ENCODE assay signal across 9 mouse cellular contexts in the genomic region with DNA sequence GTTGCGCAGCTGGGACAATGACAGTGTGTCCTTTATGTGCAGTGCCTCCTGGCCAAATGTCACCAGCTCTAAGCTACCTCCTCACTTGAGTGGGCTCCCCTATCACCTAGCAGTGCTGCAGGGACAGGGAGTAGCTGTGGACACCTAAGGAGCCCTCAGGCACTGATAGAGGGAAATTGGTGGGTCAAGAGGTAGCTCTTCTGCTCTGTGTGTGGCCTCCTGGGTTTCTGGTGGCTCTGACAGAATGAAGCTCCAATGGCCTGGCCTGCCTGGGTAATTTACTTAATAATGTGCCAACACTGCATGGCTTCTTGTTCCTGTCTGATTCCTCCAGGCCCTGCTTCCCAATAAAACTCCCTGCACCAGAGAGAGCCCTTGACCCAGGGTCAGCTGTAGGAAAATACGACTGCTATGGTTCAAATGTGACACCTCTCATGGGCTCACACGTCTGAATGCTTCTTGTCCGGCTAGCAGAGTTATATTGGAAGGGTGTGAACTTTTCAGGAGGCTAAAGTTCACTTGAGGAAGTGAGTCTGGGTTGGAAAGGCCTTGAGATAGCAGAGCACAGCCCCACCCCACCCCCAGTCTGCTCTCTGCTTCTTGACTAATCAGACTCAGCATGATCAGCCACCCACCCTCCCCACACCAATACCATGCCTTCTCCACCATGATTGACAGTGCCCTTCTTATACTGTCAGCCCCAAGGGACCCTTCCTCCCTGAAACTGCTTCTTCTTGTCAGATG.
DNase-seq lines count a peak whose midpoint lies in the region; ATAC-seq and TF ChIP-seq lines count a peak whose summit lies in the region.
"Had no signal": no experiment of that assay in that cellular context is flagged by ENCODE, and none has a peak within 500 bp of the region (broad histone marks: within the 10 kb centered on the region; RNA-seq: fewer than 3 reads in every experiment).

No protein-coding gene starts in this region.

- TF ChIP-seq CTCF in liver, postnatal 0 days (IDR thresholded peaks at IDR 0.05; ENCODE audit: low read depth) = no peak
- no peak for TF ChIP-seq CTCF in small intestine, adult 2 months (IDR thresholded peaks at IDR 0.05; ENCODE audit: extremely low read depth, insufficient read length, insufficient replicate concordance, low read depth, low read length)

- no peaks in the 10 kb centered on the region for H3K9me3 ChIP-seq in forebrain, embryonic 10.5 days
- no peaks in the 10 kb centered on the region for H3K9me3 ChIP-seq in forebrain, embryonic 11.5 days (ENCODE audit: control insufficient read depth, low read length)
- no peaks in the 10 kb centered on the region for H3K9me3 ChIP-seq in liver, postnatal 0 days (ENCODE audit: low read length)
- H3K9me3 ChIP-seq: lung, embryonic 15.5 days had no signal

- H3K27me3 ChIP-seq in forebrain, embryonic 10.5 days (ENCODE audit: poor library complexity, severe bottlenecking) = peaks cover 92% of the 10 kb centered on the region
- peaks cover 2% of the 10 kb centered on the region; the same call in 1 of the 2 replicates for H3K27me3 ChIP-seq in forebrain, embryonic 11.5 days (ENCODE audit: control insufficient read depth, insufficient read depth, low read length)
- H3K27me3 ChIP-seq in liver, postnatal 0 days (ENCODE audit: insufficient read depth, low read length) = no peaks in the 10 kb centered on the region
- no peaks in the 10 kb centered on the region for H3K27me3 ChIP-seq in small intestine, adult 2 months (ENCODE audit: control insufficient read depth, insufficient read depth, low read length)
- H3K27me3 ChIP-seq: lung, embryonic 15.5 days had no signal

- DNase-seq in forebrain, embryonic 10.5 days (ENCODE audit: extremely low spot score, low spot score) = no peak
- no peak for DNase-seq in forebrain, embryonic 11.5 days (ENCODE audit: low spot score)
- DNase-seq in liver = peak; percentile 50
- DNase-seq in liver, postnatal 0 days = no peak
- DNase-seq in large intestine, adult 2 months (ENCODE audit: low read depth, low spot score) = peak; percentile 85
- DNase-seq in thymus, postnatal 0 days (ENCODE audit: low spot score) = no peak
- DNase-seq in spleen, adult 12 weeks (ENCODE audit: low spot score) = no peak

- TF ChIP-seq POLR2A in small intestine, adult 2 months (IDR thresholded peaks at IDR 0.05; ENCODE audit: low read depth, low read length) = no peak

- peaks cover 57% of the 10 kb centered on the region for H3K4me1 ChIP-seq in forebrain, embryonic 10.5 days
- H3K4me1 ChIP-seq in forebrain, embryonic 11.5 days (replicated peaks; ENCODE audit: control insufficient read depth, insufficient read depth, low read length) = peaks cover 20% of the 10 kb centered on the region
- peaks cover 25% of the 10 kb centered on the region for H3K4me1 ChIP-seq in liver, postnatal 0 days (ENCODE audit: insufficient read depth)
- peaks cover 38% of the 10 kb centered on the region for H3K4me1 ChIP-seq in small intestine, adult 2 months (ENCODE audit: control insufficient read depth, insufficient read depth, insufficient read length, low read length)

- H3K27ac ChIP-seq in forebrain, embryonic 10.5 days = peak overlapping the region; percentile 81
- H3K27ac ChIP-seq in forebrain, embryonic 11.5 days (ENCODE audit: low read depth, low read length) = no peak overlapping the region
- H3K27ac ChIP-seq in liver, postnatal 0 days (ENCODE audit: low read depth) = no peak overlapping the region
- peak overlapping the region; percentile 94 for H3K27ac ChIP-seq in small intestine, adult 2 months (ENCODE audit: insufficient read depth, low read depth, low read length)

- H3K9ac ChIP-seq in forebrain, embryonic 11.5 days (ENCODE audit: low read length) = no peak overlapping the region
- no peak overlapping the region for H3K9ac ChIP-seq in liver, postnatal 0 days (replicated peaks)
- H3K9ac ChIP-seq: lung, embryonic 15.5 days had no signal

- H3K4me2 ChIP-seq in forebrain, embryonic 11.5 days (ENCODE audit: low read depth, low read length, severe bottlenecking) = no peak overlapping the region
- no peak overlapping the region for H3K4me2 ChIP-seq in liver, postnatal 0 days (ENCODE audit: low read depth, low read length)

- ATAC-seq in forebrain, embryonic 11.5 days (replicated peaks; ENCODE audit: low FRiP score) = no peak
- no peak for ATAC-seq in liver, postnatal 0 days

- no peak overlapping the region for H3K4me3 ChIP-seq in forebrain, embryonic 10.5 days
- no peak overlapping the region for H3K4me3 ChIP-seq in forebrain, embryonic 11.5 days (ENCODE audit: low read depth, low read length)
- H3K4me3 ChIP-seq in liver, postnatal 0 days (ENCODE audit: low read depth, low read length) = no peak overlapping the region
- H3K4me3 ChIP-seq in small intestine, adult 2 months (ENCODE audit: low read depth, low read length) = no peak overlapping the region
- H3K4me3 ChIP-seq: lung, embryonic 15.5 days had no signal

- TF ChIP-seq EP300 in liver, postnatal 0 days (IDR thresholded peaks at IDR 0.05; ENCODE audit: low read depth) = no peak

- H3K36me3 ChIP-seq in forebrain, embryonic 10.5 days (replicated peaks) = no peaks in the 10 kb centered on the region
- no peaks in the 10 kb centered on the region for H3K36me3 ChIP-seq in forebrain, embryonic 11.5 days (ENCODE audit: control insufficient read depth, insufficient read depth, low read length)
- no peaks in the 10 kb centered on the region for H3K36me3 ChIP-seq in liver, postnatal 0 days (replicated peaks; ENCODE audit: insufficient read depth, low read length)
- H3K36me3 ChIP-seq in small intestine, adult 2 months (ENCODE audit: control insufficient read depth, insufficient read depth, low read length) = no peaks in the 10 kb centered on the region
- H3K36me3 ChIP-seq: lung, embryonic 15.5 days had no signal

- WGBS in forebrain, embryonic 10.5 days = 58% methylated on average over 4 of the region's 4 CpGs
- WGBS in forebrain, embryonic 11.5 days = 53% methylated on average over 4 of the region's 4 CpGs
- WGBS in liver, postnatal 0 days (ENCODE audit: insufficient replicate concordance) = 55% methylated on average over 4 of the region's 4 CpGs
- 32% methylated on average over 4 of the region's 4 CpGs for WGBS in large intestine, adult 2 months
- 31% methylated on average over 4 of the region's 4 CpGs for WGBS in small intestine, adult 2 months

Comparison
In these comparisons a context has a peak if more than half of its experiments do, and no peak if none do; other contexts are left out.
1. DNase-seq: peak in liver (single experiment) and large intestine, adult 2 months (single experiment); none in forebrain, embryonic 10.5 days (single experiment), forebrain, embryonic 11.5 days (single experiment), liver, postnatal 0 days (single experiment), thymus, postnatal 0 days (single experiment) and spleen, adult 12 weeks (single experiment).
2. H3K27ac ChIP-seq: peak in forebrain, embryonic 10.5 days (single experiment) and small intestine, adult 2 months (single experiment); none in forebrain, embryonic 11.5 days (single experiment) and liver, postnatal 0 days (single experiment).